Mouse (Mus musculus) hindbrain, embryonic 10.5 days (tissue): ENCODE measurements around the gene S100a7a. TPM values are rescaled to one million over a fixed set of nuclear protein-coding genes. Genes with fewer than 3 reads are reported as not detected.

Source experiments
- DNase-seq: peaks from one replicate; pipeline ENCODE4 v3.0.0-alpha.2; 2017; ENCODE audit warnings: low spot score
- H3K27ac ChIP-seq: fragments of 300-500 bp; sonication (generic); 2 replicates; pipeline ENCODE4 v1.5.1; 2016; ENCODE audit warnings: mild to moderate bottlenecking, moderate library complexity
- H3K27me3 ChIP-seq: fragments of 300-500 bp; sonication (generic); 2 replicates; pipeline ENCODE4 v1.6.1; 2016; ENCODE audit warnings: mild to moderate bottlenecking; ENCODE audit not compliant: poor library complexity, insufficient read depth, severe bottlenecking
- H3K36me3 ChIP-seq: fragments of 300-500 bp; sonication (generic); 2 replicates; pipeline ENCODE4 v1.6.1; 2016; ENCODE audit warnings: mild to moderate bottlenecking, moderate library complexity
- H3K4me1 ChIP-seq: fragments of 300-500 bp; sonication (generic); replicated peaks from 2 replicates; pipeline ENCODE4 v1.6.1; 2016; ENCODE audit warnings: mild to moderate bottlenecking
- H3K4me3 ChIP-seq: fragments of 300-500 bp; sonication (generic); 2 replicates; pipeline ENCODE4 v1.5.1; 2016; ENCODE audit warnings: mild to moderate bottlenecking, moderate library complexity
- H3K9me3 ChIP-seq: fragments of 300-500 bp; sonication (generic); 2 replicates; pipeline ENCODE4 v1.6.1; 2016; ENCODE audit warnings: mild to moderate bottlenecking, moderate library complexity
- WGBS: fragments of 180-500 bp; shearing (Covaris S2); methylation state at CpG from one replicate; pipeline ENCODE4 v1.1.7; 2016; 5-methylcytosine and 5-hydroxymethylcytosine counted together
- polyA plus RNA-seq: library from polyadenylated mRNA; unstranded; fragments of >200 nt; fragmentation: Nextera tagmentation; extraction: Ambion mirVana; gene quantifications from 2 replicates; pipeline ENCODE4 v1.2.1, GENCODE M21; 2016

S100a7a gene
- polyA plus RNA-seq, 1 experiment from 2014 or later: not detected

DNA sequence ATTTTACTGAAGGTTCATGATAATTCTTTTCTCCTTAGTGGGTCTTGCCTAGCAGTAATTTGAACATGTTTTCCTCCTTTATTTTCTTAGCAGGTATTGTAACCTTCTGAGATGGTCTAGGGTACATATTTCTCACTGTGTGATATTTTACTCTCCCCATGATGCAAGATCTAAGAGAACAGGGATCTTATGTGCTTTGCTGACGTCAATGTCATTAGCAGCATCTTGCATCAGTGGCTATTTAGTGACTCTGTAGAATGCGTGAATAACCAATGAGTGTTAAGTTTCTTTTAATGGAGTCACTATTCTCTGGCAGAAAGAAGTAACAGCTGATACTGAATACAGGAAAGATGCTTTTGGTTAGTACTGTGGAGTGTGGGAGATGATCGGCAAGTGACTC, 30.1 kb downstream of the S100a7a start:
- WGBS: 94% methylated on average over 3 of the region's 3 CpGs
- no peaks in the 10 kb centered on the region for H3K4me1 ChIP-seq
- H3K9me3 ChIP-seq: no peaks in the 10 kb centered on the region
- H3K4me3 ChIP-seq: no peak overlapping the region
- no peak for DNase-seq
- H3K27me3 ChIP-seq: no peaks in the 10 kb centered on the region
- H3K36me3 ChIP-seq: no peaks in the 10 kb centered on the region
- H3K27ac ChIP-seq: no peak overlapping the region

GRCm38 (mm10) chr3:90686835-90687234, 33.0 kb downstream of the S100a7a start:
- WGBS: 81% methylated on average over 2 of the region's 2 CpGs
- no peak for DNase-seq
- H3K4me3 ChIP-seq: no peak overlapping the region
- H3K27me3 ChIP-seq: no peaks in the 10 kb centered on the region
- no peaks in the 10 kb centered on the region for H3K36me3 ChIP-seq
- H3K4me1 ChIP-seq: no peaks in the 10 kb centered on the region
- no peaks in the 10 kb centered on the region for H3K9me3 ChIP-seq
- H3K27ac ChIP-seq: no peak overlapping the region

DNA sequence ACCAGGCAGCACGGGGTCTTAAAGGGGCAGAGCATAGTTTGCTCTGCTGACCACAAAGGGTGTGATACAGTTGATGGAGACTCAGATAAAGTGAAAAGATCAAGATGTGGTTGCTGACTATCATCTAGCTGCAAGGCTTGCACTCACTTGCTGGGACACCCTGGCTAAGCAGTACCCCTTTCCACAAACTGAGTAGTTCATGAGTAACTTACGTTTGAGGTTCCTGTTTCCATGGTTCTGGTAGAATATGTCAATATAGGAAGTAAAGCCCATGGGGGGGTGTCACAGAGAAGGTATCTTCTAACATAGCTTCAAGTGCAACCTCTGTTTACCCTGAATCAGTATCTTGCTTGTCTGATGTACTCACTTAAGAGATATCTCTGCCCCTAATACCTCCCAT, 39.7 kb downstream of the S100a7a start:
- Histone ChIP-seq H3K9me3 (no peaks in the 10 kb centered on the region), H3K4me3 (no peak overlapping the region), H3K36me3 (no peaks in the 10 kb centered on the region), H3K27me3 (no peaks in the 10 kb centered on the region), H3K4me1 (no peaks in the 10 kb centered on the region), H3K27ac (no peak overlapping the region)
- DNase-seq: no peak
- 76% methylated on average over 2 of the region's 2 CpGs for WGBS

DNA sequence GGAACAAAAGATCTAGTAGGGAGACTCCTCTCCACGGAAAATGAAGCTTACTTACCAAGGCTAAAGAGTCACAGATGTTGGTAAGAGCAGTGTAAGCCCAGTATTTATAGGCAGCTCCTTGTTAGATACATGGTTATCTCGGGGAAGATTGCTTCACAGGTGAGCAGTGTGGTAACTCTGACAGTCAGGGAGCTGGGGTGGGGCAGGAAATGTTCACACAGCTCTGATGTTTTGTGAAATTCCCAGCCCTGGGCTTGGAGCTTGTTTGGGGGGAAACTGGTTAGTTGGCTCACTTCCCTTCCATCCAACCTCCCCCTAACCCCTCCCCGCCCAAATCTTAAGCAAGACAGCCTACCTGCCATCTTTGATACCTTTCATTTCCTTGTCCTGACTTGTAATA, 41.8 kb downstream of the S100a7a start, which contains the start of gene S100a9:
TSS of gene S100a9 (minus strand) at position 109 of the 400 bp plus-strand sequence.
- no peaks in the 10 kb centered on the region for H3K36me3 ChIP-seq
- H3K27ac ChIP-seq: no peak within 1 kb of the TSS
- H3K4me1 ChIP-seq: no peaks in the 10 kb centered on the region
- 77% methylated on average over 3 of the region's 3 CpGs for WGBS
- H3K4me3 ChIP-seq: no peak within 1 kb of the TSS
- no peak for DNase-seq
- H3K27me3 ChIP-seq: no peaks in the 10 kb centered on the region
- H3K9me3 ChIP-seq: no peaks in the 10 kb centered on the region

GRCm38 (mm10) chr3:90702244-90702643, 48.4 kb downstream of the S100a7a start:
- no peak for DNase-seq
- Histone ChIP-seq H3K4me1 (no peaks in the 10 kb centered on the region), H3K4me3 (no peak overlapping the region), H3K36me3 (no peaks in the 10 kb centered on the region), H3K27me3 (no peaks in the 10 kb centered on the region), H3K9me3 (no peaks in the 10 kb centered on the region), H3K27ac (no peak overlapping the region)
- 87% methylated on average over 2 of the region's 2 CpGs for WGBS

Other genes with a start within 250 kb of the S100a7a start
- gene Ints3, start 220.4 kb upstream of the S100a7a start, polyA plus RNA-seq: 37.6 and 39.7 TPM in 2 replicates
- 3.0 TPM in 2 replicates for gene Npr1, start 188.2 kb upstream of the S100a7a start, polyA plus RNA-seq
- 315 and 340 TPM in 2 replicates for gene Ilf2, start 177.9 kb upstream of the S100a7a start, polyA plus RNA-seq
- 60.9 and 69.1 TPM in 2 replicates for gene Snapin, start 163.0 kb upstream of the S100a7a start, polyA plus RNA-seq
- 174 and 182 TPM in 2 replicates for gene Chtop, start 144.5 kb upstream of the S100a7a start, polyA plus RNA-seq
- 7.5 and 7.7 TPM in 2 replicates for gene S100a1, start 139.6 kb upstream of the S100a7a start, polyA plus RNA-seq
- 11.7 and 13.1 TPM in 2 replicates for gene S100a13, start 139.6 kb upstream of the S100a7a start, polyA plus RNA-seq
- not detected in 2 replicates for gene S100a14, start 127.2 kb upstream of the S100a7a start, polyA plus RNA-seq
- 46.6 and 47.9 TPM in 2 replicates for gene S100a16, start 116.8 kb upstream of the S100a7a start, polyA plus RNA-seq
- 0.24 and 0.27 TPM in 2 replicates for gene S100a3, start 93.4 kb upstream of the S100a7a start, polyA plus RNA-seq
- not detected in 2 replicates for gene S100a2, start 63.8 kb upstream of the S100a7a start, polyA plus RNA-seq
- gene Gm42674, start 52.1 kb upstream of the S100a7a start, polyA plus RNA-seq: not detected in 2 replicates
- not detected in 2 replicates for gene S100a4, start 50.2 kb upstream of the S100a7a start, polyA plus RNA-seq
- gene S100a5, start 45.5 kb upstream of the S100a7a start, polyA plus RNA-seq: not detected in 2 replicates
- 14.4 and 18.3 TPM in 2 replicates for gene S100a6, start 41.1 kb upstream of the S100a7a start, polyA plus RNA-seq
- not detected in 2 replicates for gene S100a8, start 15.0 kb downstream of the S100a7a start, polyA plus RNA-seq
- gene S100a9, start 41.7 kb downstream of the S100a7a start, polyA plus RNA-seq: not detected in 2 replicates
- not detected in 2 replicates for gene Pglyrp4, start 72.9 kb downstream of the S100a7a start, polyA plus RNA-seq
- not detected in 2 replicates for gene Gm5849, start 123.9 kb downstream of the S100a7a start, polyA plus RNA-seq